Mouse (Mus musculus): Measurements from ENCODE around the gene Zfp977.
A peak's percentile ranks its signal among the peaks of the same experiment; 100 is the strongest.
"Not testable (repeated sequence)": the region's sequence is repeated elsewhere in the genome, so short reads cannot be mapped to it uniquely, and the experiment has no call there.

The Zfp977 gene

DNA sequence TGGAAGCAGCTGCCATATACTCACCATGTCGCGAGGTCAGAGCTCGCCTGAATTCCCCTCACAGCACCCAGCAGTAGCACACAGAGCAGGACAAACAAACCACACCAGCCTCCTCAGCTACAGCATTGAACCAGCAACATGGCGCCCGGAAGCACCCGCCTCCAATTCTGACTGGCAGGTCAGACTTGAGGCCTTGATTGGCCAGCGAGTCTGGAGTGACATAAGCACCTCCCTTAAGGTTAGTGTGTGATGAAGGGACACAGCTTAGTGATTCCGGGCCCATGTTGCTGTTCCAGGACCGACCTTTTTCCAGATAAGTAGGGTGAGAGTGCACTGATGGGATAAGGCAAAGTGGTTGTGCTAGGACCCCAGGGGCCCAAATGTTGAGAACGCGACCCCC lies at the start of gene Zfp977:
Gene Zfp977 (minus strand): TSS at position 135 of the 400 bp plus-strand sequence.
- DNase-seq (ENCODE audit: low read depth), result not testable (repeated sequence)

- DNase-seq (ENCODE audit: low read depth), result not testable (repeated sequence)
Observed at GRCm38 (mm10) chr7:42631031-42631430, 38.7 kb upstream of the Zfp977 start.

DNA sequence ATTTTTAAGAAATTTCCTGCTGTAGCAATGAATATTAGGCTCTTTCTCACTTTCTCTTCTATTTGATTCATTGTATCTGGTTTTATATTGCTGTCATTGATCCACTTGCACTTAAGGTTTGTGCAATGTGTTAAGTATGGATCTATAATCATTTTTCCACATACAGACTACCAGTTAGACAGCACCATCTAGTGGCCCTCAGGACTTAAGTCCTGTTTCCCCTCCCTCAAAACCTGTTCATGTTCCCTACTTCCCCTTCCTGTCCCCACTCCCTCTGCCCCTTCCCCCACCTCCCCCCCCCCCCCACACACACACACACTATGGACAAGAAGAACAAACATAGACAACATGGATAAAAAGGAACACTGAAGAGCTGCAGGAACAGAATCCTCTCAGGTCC lies 3.3 kb upstream of the Zfp977 start:
- peak; percentile 6 for DNase-seq (ENCODE audit: low read depth)

DNA sequence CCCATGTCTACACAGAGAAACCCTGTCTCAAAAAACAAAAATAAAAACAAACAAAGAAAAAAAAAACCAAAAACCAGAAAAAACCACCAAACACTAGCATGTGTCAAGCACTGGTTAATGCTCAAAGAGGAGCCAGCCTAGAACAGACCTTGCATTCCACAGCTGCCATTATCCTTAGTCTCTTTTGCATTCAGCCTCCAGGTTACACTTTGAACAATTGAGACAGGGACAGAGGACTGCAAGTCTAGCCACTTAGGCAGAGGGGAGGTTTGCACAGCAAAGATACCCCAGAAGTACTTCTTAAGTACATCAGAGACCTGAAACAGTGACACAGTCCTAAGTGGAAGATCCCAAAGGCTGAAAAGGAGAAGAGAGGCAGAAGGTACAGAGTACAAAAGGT lies 1.0 kb downstream of the Zfp977 start:
- not testable (repeated sequence) for DNase-seq (ENCODE audit: low read depth)

GRCm38 (mm10) chr7:42578488-42578887 lies 13.9 kb downstream of the Zfp977 start, which contains the start of gene Gm21028:
TSS of gene Gm21028 (minus strand) at chr7:42578588.
- DNase-seq (ENCODE audit: low read depth), result no peak

- DNase-seq (ENCODE audit: low read depth), result no peak
Observed at GRCm38 (mm10) chr7:42551766-42552165, 40.6 kb downstream of the Zfp977 start.
